Mouse (Mus musculus): Measurements from ENCODE around the gene Ldlrad3.

Ldlrad3 gene

GRCm38 (mm10) chr2:102118988-102119460 lies 67.2 kb downstream of the Ldlrad3 start:
- no peak for DNase-seq (ENCODE audit: extremely low read depth, insufficient read length, low spot score)

DNA sequence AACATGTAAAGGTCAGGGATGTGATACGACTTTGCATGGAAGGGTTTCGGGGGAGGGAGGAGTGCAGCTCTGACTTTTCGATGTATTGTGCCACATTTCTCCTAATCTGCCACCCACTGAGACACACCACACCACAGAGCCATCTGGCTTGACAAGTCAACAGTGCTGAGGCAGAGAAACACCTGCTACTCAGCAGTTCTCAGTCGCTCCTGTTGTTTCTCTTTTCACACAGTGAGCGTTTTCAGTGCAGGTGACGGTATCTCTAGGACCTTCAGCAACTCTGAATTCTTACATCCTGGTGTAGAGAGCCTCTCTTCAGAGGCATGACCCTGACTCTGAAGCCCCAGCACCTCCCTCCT lies 68.8 kb downstream of the Ldlrad3 start:
- no peak for DNase-seq (ENCODE audit: extremely low read depth, insufficient read length, low spot score)

GRCm38 (mm10) chr2:102116521-102117401 lies 69.4 kb downstream of the Ldlrad3 start:
- no peak for DNase-seq (ENCODE audit: extremely low read depth, insufficient read length, low spot score)

GRCm38 (mm10) chr2:102113801-102114200 lies 72.4 kb downstream of the Ldlrad3 start:
- DNase-seq (ENCODE audit: extremely low read depth, insufficient read length, low spot score) = no peak

DNA sequence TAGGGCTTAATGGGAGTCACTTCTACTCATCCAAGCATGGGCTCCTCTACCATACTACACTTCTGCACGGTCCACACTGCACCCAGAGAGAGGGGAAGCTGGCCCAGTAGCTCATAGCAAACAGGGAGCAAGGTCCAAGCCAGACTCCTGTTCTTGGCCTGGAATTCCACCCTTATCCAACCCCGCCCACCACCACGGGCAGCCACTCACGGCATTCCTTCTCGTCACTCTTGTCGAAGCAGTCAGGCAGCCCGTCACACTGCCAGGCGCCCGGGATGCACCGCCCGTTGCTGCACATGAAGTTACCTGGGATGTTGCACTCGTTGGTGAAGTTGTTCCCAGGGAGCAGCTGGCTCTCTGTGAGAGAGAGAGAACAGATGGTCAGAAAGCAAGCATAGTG lies 72.9 kb downstream of the Ldlrad3 start:
- DNase-seq (ENCODE audit: extremely low read depth, insufficient read length, low spot score) = no peak

DNA sequence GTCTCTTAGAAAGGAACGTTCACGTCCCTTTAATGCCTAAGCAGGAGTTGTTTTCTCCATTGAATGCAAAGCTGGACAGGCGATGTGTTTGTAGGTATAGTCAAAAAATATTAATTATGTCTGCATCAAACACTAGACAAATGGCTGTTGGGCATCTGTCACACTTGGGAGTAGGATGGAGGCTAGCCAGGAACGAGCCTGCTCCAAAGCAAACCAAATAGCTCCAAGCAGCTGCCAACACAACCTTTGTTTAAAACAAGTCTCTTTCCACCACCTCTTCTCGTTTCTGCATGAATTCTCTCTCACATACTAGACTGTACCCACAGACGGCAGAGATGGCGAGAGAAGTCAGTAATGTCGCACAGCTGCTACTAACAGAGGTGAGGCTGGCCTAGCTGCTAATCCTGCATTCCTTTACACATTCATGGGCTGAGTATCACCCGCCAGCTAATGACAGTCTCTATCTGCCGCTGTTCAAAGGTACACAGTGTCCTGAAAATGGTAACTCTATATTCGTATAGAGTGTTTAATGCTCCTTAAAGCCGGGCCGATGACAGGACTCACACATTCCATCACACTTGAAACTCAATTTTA lies 74.2 kb downstream of the Ldlrad3 start:
- DNase-seq (ENCODE audit: extremely low read depth, insufficient read length, low spot score) = no peak

- no peak for DNase-seq (ENCODE audit: extremely low read depth, insufficient read length, low spot score)
Measured at GRCm38 (mm10) chr2:102110306-102110705, 75.9 kb downstream of the Ldlrad3 start.

GRCm38 (mm10) chr2:102107280-102107679 lies 78.9 kb downstream of the Ldlrad3 start:
- DNase-seq (ENCODE audit: extremely low read depth, insufficient read length, low spot score) = no peak

DNA sequence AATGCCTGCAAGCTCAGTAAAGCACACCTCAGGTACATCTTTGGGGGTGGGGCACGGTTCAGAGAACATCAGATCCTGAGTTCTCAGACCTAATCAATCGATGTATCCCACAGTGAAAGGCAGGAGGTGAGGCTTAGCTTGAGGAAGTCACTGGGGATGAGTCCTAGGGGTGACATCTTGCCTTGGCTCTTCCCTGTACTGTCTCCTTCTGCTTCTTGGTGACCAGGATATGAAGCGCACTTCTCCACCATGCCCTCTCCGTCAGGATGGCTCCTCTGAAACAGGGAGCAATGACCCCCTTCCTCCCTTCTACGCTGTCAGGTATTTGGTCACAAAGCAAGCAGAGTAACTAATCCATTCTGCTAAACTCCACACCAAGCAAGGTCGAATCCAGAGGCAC lies 79.5 kb downstream of the Ldlrad3 start:
- no peak for DNase-seq (ENCODE audit: extremely low read depth, insufficient read length, low spot score)

DNA sequence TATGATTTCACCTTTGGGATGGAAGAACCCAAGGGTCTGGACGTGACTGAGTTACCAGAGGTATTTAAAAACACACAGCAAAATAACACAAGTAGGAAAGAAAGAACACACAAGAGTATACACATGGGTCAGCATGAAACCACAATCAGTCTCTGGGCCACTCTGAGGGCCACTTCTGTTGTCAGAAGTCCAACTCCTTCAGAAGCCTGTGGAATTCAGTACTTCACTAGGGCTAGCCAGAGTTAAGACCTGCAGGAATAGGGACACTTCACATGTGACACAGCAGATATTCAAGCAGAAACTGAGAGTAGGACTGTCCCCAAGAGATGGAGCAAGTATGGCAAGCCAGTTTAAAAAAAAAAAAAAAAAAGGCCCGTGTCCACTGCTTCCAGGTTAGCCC lies 80.7 kb downstream of the Ldlrad3 start:
- no peak for DNase-seq (ENCODE audit: extremely low read depth, insufficient read length, low spot score)

DNA sequence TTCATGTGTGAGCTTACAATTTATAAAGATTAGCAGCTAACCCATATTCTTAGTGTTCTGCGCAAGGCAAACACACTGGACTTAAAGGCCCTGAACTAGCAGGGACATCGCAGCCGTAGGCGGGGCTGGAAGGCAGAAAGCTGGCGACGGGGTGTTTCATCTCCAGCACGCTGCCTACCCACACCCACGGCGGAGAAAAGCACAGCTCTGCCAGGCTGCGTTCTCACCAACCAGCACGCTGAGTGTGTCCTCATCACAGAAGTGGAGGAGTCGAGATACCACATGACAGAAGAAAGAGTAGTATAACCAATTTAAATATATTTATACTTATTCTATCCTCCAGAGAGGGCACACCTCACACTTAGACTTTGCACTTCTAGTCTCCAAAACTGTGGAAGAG lies 82.2 kb downstream of the Ldlrad3 start:
- no peak for DNase-seq (ENCODE audit: extremely low read depth, insufficient read length, low spot score)

DNA sequence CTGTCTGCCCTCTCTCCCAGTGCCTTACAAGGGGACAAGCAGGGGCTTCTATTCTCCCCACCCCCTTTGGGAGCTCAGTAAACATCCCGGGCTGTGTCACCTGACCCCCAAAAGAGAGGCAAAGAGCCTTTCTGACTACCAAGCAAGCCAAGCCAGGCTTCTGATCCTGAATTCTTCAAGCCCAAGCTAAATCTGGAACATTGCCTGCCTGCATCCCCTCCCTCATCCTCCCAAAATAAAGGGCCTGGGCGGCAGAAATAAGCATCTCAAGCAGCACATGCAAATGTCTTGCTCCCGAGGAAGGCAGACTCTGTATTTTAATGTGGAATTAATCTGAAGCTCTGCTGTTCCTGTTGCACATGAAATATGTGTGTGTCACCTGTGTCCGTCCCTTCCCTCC lies 85.7 kb downstream of the Ldlrad3 start:
- no peak for DNase-seq (ENCODE audit: extremely low read depth, insufficient read length, low spot score)

- no peak for DNase-seq (ENCODE audit: extremely low read depth, insufficient read length, low spot score)
Measured at GRCm38 (mm10) chr2:102099702-102100450, 86.3 kb downstream of the Ldlrad3 start.

GRCm38 (mm10) chr2:102099261-102099660 lies 86.9 kb downstream of the Ldlrad3 start:
- DNase-seq (ENCODE audit: extremely low read depth, insufficient read length, low spot score) = no peak

GRCm38 (mm10) chr2:102094773-102095172 lies 91.4 kb downstream of the Ldlrad3 start:
- DNase-seq (ENCODE audit: extremely low read depth, insufficient read length, low spot score) = no peak

- no peak for DNase-seq (ENCODE audit: extremely low read depth, insufficient read length, low spot score)
Measured at GRCm38 (mm10) chr2:102094281-102094680, 91.9 kb downstream of the Ldlrad3 start.

DNA sequence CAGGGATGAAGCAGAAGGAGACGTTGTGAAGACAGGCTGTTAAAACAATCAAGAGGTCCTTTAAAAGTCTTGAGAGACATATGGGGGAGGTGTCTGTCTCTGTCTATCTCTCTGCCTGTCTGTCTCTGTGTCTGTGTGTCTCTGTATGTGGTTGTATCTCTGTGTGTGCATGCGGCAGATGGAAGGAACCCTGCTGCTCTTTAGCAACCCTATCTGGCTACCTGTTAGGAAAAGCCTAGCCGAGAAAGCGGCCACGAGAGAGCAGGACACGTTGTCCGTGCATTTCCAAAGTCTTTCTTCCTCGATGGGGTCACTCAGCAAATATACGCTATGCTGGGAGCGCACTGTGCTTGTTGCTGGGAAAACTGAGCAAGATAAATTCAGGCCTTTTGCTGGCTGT lies 93.6 kb downstream of the Ldlrad3 start:
- no peak for DNase-seq (ENCODE audit: extremely low read depth, insufficient read length, low spot score)

DNA sequence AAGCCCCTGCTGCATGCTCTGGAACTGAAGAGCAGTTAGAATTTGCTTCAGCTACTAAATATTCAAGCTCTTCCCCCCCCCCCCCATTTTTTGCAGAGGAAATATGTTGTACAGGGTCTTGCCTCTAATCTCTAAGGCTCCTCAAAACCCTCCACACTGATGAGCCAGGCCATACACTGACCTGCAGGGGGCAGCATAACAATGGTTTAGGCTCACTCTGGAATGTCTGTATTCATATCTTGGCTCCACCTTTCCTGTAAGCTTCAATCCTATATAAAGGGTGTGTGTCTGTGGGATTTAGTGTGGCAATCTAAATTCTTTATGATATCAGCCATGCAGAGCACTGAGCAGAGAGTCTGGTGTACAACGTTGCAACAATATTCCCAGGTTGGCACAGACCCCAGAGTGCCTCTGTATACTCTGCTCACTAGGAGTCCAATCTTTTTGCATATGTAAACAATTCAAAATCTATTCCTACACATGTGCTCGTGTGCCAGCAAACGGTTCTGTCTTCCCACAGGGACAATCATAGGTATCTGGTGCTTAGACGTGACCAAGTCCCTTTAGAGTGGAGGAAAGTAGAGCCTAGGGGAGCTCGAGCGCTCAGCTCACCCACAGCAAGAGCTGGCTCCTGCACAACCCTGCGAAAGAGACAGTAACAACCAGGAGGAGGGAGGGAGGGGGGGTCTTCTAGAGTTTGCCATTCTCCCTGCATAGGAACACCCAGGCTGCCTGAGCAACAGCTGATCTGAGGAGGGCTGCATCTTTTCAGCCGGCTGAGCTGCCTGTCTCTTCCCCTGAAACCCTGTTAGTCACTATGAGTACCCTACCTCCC lies 94.5 kb downstream of the Ldlrad3 start:
- no peak for DNase-seq (ENCODE audit: extremely low read depth, insufficient read length, low spot score)

GRCm38 (mm10) chr2:102087787-102088186 lies 98.4 kb downstream of the Ldlrad3 start:
- DNase-seq (ENCODE audit: extremely low read depth, insufficient read length, low spot score) = no peak

- DNase-seq (ENCODE audit: extremely low read depth, insufficient read length, low spot score) = no peak
Measured at GRCm38 (mm10) chr2:102086583-102086982, 99.6 kb downstream of the Ldlrad3 start.

DNA sequence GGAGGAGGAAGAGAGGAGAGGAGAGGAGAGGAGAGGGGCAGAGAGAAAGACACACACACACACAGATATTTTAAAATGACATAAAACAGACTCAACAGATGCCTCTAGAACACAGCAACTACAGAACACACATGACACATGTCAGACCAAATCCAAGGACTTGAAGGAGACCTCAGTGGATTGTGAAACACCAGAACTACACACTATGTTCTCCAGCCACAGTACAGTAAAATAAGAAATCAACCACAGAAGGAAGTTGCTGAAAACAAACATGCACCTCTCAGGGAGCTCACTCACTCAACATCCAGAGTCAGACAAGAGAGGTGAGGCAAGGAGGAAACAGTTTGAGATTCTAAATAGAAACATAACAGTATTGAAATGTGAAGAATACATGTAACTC lies 103.4 kb downstream of the Ldlrad3 start:
- no peak for DNase-seq (ENCODE audit: extremely low read depth, insufficient read length, low spot score)

All from 3134 (cell line).